Mouse (Mus musculus) lung, postnatal 4 days (tissue): ENCODE results near the gene Dnm3.

ENCODE experiments used
- DNase-seq, 2 experiments: peaks; one replicate each; pipeline ENCODE4 v3.0.0; 2021

Dnm3 gene

GRCm38 (mm10) chr1:162052755-162053154, 425.1 kb downstream of the Dnm3 start:
- DNase-seq = no peak

- DNase-seq = no peak
These were observed 425.7 kb downstream of the Dnm3 start for GRCm38 (mm10) chr1:162052138-162052537.

GRCm38 (mm10) chr1:162051710-162052109, 426.1 kb downstream of the Dnm3 start:
- no peak for DNase-seq

GRCm38 (mm10) chr1:162047673-162048072, 430.2 kb downstream of the Dnm3 start:
- DNase-seq = no peak

GRCm38 (mm10) chr1:162043788-162044717, 433.8 kb downstream of the Dnm3 start:
- DNase-seq = no peak

GRCm38 (mm10) chr1:162043216-162043615, 434.6 kb downstream of the Dnm3 start:
- no peak for DNase-seq

- no peak for DNase-seq
These were observed 435.4 kb downstream of the Dnm3 start for GRCm38 (mm10) chr1:162042384-162042783.

- no peak for DNase-seq
These were observed 437.2 kb downstream of the Dnm3 start for GRCm38 (mm10) chr1:162040490-162041274.

- no peak for DNase-seq
These were observed 438.0 kb downstream of the Dnm3 start for GRCm38 (mm10) chr1:162039808-162040207.

GRCm38 (mm10) chr1:162039011-162039595, 438.7 kb downstream of the Dnm3 start:
- DNase-seq = peak in 1 of 2 experiments; percentile 35

GRCm38 (mm10) chr1:162038431-162038830, 439.4 kb downstream of the Dnm3 start:
- peak in 1 of 2 experiments; percentile 26 for DNase-seq

- peak; percentile 69 to 86 for DNase-seq
These were observed 439.8 kb downstream of the Dnm3 start for GRCm38 (mm10) chr1:162037968-162038421.

- DNase-seq = no peak
These were observed 440.6 kb downstream of the Dnm3 start for GRCm38 (mm10) chr1:162037185-162037765.

- DNase-seq = no peak
These were observed 441.4 kb downstream of the Dnm3 start for GRCm38 (mm10) chr1:162036461-162036835.

- no peak for DNase-seq
These were observed 441.9 kb downstream of the Dnm3 start for GRCm38 (mm10) chr1:162035800-162036460.

GRCm38 (mm10) chr1:162023681-162024270, 454.1 kb downstream of the Dnm3 start:
- no peak for DNase-seq

- no peak for DNase-seq
These were observed 457.1 kb downstream of the Dnm3 start for GRCm38 (mm10) chr1:162020766-162021165.

GRCm38 (mm10) chr1:162020303-162020731, 457.5 kb downstream of the Dnm3 start:
- DNase-seq = no peak

GRCm38 (mm10) chr1:162018601-162018977, 459.2 kb downstream of the Dnm3 start:
- no peak for DNase-seq

- no peak for DNase-seq
These were observed 459.7 kb downstream of the Dnm3 start for GRCm38 (mm10) chr1:162017975-162018600.

GRCm38 (mm10) chr1:162016982-162017381, 460.9 kb downstream of the Dnm3 start:
- DNase-seq = no peak
